Mouse (Mus musculus) C2C12 (cell line): ENCODE results near the gene Sptssa.

Experiments used
- CTCF ChIP-seq: IDR thresholded peaks from one replicate; pipeline ENCODE4 v1.5.1; 2011; ENCODE audit not compliant: control insufficient read depth, insufficient read depth, insufficient read length
- MAX ChIP-seq: IDR thresholded peaks from one replicate; pipeline ENCODE4 v1.6.1; 2011; ENCODE audit warnings: mild to moderate bottlenecking, control low read depth
- MYOG ChIP-seq: IDR thresholded peaks from one replicate; pipeline ENCODE4 v1.6.1; 2011; ENCODE audit not compliant: control insufficient read depth, insufficient read length; ENCODE audit errors: extremely low read depth
- USF1 ChIP-seq: IDR thresholded peaks from one replicate; pipeline ENCODE4 v1.6.1; 2011; ENCODE audit warnings: low read depth, mild to moderate bottlenecking, control low read depth, moderate library complexity

- no peak for TF ChIP-seq CTCF
- TF ChIP-seq USF1, result no peak
- no peak for TF ChIP-seq MAX
- no peak for TF ChIP-seq MYOG
Observed at GRCm38 (mm10) chr12:54603542-54604167, 52.7 kb downstream of the Sptssa start.
